Mouse (Mus musculus) stomach, postnatal 0 days (tissue): ENCODE data around the gene Slc44a3.

ENCODE experiments used
- CTCF ChIP-seq: IDR thresholded peaks from 2 replicates; pipeline ENCODE4 v1.5.1; 2016; ENCODE audit warnings: antibody characterized with exemption, low read depth, mild to moderate bottlenecking, moderate library complexity
- EP300 ChIP-seq: optimal IDR thresholded peaks from 2 replicates; pipeline ENCODE3; 2016; ENCODE audit warnings: antibody characterized with exemption

DNA sequence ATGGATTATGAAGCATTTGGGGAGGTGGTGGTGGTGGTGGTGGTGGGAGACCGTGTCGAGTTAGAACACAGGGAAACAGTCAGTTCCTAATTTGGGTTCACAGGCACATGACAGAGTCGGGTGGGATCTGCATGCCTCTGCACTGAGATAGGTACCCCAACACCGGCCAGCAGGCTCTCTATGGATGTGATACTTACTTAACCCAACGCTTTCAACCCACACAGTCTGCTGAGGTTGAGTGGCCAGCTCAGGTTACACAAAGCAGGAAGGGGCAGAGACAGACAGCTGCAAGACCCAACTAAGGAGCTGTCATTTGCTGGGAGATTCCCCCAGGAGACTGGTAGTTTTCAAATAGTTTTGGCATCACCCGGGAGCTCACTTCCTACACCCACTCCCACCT is 50.6 kb downstream of the Slc44a3 start:
- TF ChIP-seq CTCF: no peak
- TF ChIP-seq EP300: no peak
